Mouse (Mus musculus) lung, postnatal 10 days (tissue): ENCODE measurements around the gene Rph3a.
"Not testable (repeated sequence)": the region's sequence is repeated elsewhere in the genome, so short reads cannot be mapped to it uniquely, and the experiment has no call there.

Experiments
- DNase-seq: peaks from one replicate; pipeline ENCODE4 v3.0.0; 2021

Rph3a gene

GRCm38 (mm10) chr5:120906791-120907733 is 102.8 kb downstream of the Rph3a start, which contains the start of gene Oas1a:
TSS of gene Oas1a (minus strand) at chr5:120907521.
- DNase-seq: not testable (repeated sequence)

GRCm38 (mm10) chr5:120902056-120902455 is 107.8 kb downstream of the Rph3a start:
- DNase-seq: no peak

GRCm38 (mm10) chr5:120900666-120901065 is 109.2 kb downstream of the Rph3a start:
- DNase-seq: no peak

- no peak for DNase-seq
These were observed 111.2 kb downstream of the Rph3a start for GRCm38 (mm10) chr5:120898726-120899125.

GRCm38 (mm10) chr5:120898307-120898706 is 111.6 kb downstream of the Rph3a start:
- DNase-seq: no peak

- no peak for DNase-seq
These were observed 114.5 kb downstream of the Rph3a start for GRCm38 (mm10) chr5:120895231-120895900.

GRCm38 (mm10) chr5:120894692-120895091 is 115.2 kb downstream of the Rph3a start:
- DNase-seq: not testable (repeated sequence)

GRCm38 (mm10) chr5:120893866-120894265 is 116.0 kb downstream of the Rph3a start:
- not testable (repeated sequence) for DNase-seq

GRCm38 (mm10) chr5:120892243-120892660 is 117.6 kb downstream of the Rph3a start:
- no peak for DNase-seq

- DNase-seq: not testable (repeated sequence)
These were observed 118.2 kb downstream of the Rph3a start for GRCm38 (mm10) chr5:120891566-120892242.

GRCm38 (mm10) chr5:120890991-120891390 is 118.9 kb downstream of the Rph3a start:
- no peak for DNase-seq
